Mouse (Mus musculus) erythroid progenitor cell, adult 5-6 weeks (primary cell): Measurements from ENCODE around the gene Npas3. TPM values are rescaled to one million over a fixed set of nuclear protein-coding genes. Genes with fewer than 3 reads are reported as not detected.

Experiments
- ATAC-seq: replicated peaks from 2 replicates; pipeline ENCODE4 v1.8.0; 2016; ENCODE audit warnings: moderate number of reproducible peaks, mild to moderate bottlenecking, moderate TSS enrichment, inconsistent platforms; ENCODE audit not compliant: poor library complexity, low FRiP score, severe bottlenecking
- total RNA-seq, 2 experiments: library from RNA; stranded (forward) in 1 of 2; stranded (reverse) in 1 of 2; fragments of 150-400 nt in 1 of 2; fragments of 186-747, 209-891 nt in 1 of 2; gene quantifications; 2 replicates each; pipeline versions ENCODE4 v1.2.3 to v1.2.4; 2015 to 2017; ENCODE audit warnings: low replicate concordance in 2 of 2

Gene Npas3
- total RNA-seq, 2 experiments from 2014 or later = not detected

DNA sequence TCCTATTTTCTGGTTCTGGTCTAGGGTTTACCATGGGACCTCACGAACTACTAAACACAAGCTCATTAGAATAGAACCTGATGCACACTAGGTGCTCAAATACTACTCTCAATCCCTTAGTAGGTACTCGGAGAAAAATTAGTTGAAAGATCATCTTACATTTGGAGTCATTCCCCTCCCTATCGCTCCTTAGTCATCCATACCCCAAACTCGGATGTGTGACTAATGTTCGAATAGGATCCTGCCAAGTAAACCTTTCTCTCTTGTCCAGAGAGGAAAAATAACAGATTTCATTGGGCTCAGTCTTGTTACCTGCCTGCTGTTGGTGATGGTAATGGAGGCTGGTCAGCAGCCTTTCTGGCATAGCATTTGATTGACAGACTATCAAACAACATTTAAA lies 117.3 kb downstream of the Npas3 start:
- no peak for ATAC-seq

DNA sequence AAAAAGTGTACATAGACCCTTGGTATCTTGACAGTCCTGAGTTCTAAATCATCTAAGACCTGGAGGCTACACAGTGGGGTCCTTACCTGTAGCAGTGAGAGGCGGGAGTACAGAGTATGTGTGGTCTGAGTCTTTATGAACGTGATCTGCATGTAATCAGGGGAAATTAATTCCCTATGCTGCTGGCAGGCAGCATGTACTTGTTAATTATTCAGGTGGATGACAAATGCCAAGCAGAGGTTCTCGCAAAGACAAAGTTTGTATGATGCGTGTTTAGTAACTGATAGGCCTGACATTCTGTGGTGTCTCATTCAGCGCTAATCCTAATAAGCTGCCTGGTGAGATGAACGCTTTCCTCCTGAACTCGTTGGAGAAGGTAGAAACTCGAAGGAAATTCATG lies 136.4 kb downstream of the Npas3 start:
- ATAC-seq = no peak

DNA sequence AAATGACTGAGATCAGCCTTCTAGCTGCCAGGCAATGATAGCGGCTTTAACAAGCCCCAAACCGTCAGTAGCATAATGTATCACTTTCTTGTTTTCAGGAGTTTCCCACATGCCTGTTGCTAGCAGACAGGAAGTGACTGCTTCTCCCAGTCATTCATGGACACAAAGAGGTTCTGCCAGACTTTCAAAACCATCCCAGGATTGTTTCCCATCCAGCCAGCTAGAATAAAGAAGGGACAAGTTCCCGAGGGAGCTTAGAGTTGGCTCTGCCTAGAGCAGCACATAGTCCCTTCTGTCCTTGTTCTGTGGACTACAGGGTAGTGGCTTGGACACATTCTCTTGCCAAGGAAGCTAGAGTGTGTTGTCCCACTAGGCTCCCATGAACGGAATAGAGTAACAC lies 157.4 kb downstream of the Npas3 start:
- no peak for ATAC-seq

DNA sequence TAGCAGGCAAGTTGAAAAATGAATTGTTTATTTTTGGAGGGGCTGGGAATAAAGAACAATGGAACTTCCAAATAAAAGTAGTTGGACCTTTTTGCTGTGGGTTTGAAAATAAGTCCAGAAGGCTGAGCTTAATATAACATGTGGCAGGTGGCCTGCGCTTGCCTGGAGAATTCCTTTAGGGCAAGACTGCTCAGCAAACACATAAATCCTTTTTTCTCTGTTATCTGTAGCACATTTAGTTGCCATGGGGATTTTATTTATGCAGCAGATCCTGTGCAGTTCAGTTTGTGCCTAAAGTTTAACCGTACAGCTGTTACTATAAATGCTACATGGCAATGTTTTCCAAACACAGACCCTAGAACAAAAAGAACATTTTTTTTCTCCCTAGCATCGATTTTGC lies 159.3 kb downstream of the Npas3 start:
- no peak for ATAC-seq

DNA sequence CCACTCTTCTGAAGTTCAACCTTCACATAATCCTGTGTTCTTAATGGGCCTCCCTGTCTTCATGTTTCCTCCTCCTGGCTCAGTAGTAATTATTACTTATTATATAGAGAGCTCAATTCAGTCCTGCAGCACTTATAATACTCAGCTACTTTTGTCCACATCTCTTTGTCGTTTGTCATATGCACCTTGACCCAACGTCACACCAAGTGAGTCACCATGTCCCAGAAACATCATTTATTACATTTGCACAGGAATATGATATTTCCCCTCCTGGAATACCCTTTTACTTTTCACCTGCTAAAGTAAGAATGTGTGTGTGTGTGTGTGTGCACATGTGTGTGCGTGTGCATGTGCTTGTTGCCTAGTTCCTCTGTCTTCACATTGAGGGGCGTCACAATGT lies 161.2 kb downstream of the Npas3 start:
- ATAC-seq = no peak

DNA sequence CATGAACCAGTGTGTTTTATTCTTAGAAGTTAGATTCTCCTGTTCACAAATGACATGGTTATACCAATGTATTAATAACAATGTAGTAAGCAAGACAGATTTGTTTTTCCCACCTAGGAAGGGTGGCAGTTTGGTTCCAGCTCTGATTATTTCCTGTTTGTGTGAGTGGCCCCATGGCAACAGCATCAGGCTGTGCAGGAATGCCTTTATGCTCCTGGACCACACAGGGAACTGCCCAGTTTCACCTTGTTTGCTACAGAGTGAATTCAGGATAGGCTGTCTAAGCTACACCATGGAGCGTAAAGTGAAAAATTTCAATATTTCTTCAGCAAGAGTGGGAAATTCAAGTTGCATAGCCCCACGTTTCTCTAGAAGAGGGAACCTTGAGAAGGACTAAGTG lies 162.2 kb downstream of the Npas3 start:
- ATAC-seq = no peak

DNA sequence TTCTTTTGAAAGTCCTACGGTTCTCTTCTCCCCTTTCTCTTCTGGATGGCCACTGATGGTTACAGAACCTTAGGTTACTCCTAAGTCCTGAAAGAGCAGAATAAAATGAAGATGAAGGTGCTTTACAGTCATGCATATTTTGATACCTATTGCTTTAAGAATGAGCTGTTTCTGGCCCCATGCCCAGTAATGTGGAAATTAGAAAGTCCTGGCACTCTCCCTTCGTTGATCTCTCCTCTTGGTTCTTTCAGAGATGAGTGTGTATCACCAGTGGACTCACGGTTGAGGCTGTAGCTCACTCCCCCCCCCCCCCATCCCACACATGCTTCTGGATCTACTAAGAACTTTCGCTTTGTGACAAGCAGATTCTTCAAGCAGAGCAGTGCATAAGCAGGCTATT lies 167.6 kb downstream of the Npas3 start:
- no peak for ATAC-seq

DNA sequence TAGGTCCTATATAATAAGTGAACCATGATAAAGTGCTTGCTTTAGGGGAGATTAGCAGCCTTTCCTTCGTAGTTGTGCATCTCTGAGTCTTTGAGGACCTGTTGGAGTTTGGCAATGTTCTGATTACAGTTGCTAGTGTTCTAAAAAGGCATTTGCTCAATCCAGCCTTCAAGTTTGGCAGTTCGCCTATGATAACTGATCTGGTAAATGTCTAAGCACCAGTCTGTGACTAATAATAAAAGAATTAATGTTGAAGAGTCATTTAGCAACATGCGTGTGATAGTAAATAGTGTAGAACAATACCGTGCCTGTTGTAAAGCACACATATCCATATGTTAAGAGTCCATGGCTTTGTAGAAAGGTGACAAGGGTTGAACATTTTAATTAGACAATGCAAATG lies 173.2 kb downstream of the Npas3 start:
- no peak for ATAC-seq

DNA sequence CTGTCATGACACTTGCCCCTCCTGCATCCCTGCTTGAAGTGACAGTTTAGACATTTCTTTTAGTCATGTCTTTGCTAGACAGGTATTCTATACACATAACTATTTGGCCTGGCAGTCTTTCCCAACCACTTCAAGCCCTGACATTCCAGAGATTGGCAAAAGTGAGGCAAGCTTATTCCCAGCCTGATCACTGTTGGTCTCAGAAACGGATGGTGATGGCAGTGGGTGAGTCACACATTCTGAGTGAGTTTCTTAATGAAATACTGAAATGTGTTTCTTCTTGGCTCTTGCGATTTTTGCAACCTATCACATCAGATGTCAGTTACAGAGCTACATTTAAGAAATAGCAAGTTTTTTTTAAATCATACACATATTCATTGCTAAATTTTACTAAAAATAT lies 175.2 kb downstream of the Npas3 start:
- ATAC-seq = no peak

DNA sequence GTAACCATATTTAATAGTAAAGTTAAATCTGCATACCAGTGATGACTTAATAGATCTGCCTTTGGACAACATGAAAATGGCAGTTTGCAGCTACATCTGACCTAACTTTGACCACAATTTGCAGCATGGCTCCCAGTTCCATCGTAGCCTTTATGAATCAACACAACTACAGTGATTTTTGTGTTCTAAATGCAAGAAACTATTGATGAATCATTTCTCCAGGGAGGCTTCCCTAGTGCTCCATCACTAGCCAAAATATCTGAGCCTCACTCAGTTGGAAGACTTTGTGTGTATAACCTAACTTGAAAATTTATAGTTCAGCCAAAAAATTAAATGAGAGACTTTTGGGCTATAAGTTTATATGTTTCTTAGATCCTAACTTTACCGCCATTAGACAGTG lies 177.5 kb downstream of the Npas3 start:
- no peak for ATAC-seq

DNA sequence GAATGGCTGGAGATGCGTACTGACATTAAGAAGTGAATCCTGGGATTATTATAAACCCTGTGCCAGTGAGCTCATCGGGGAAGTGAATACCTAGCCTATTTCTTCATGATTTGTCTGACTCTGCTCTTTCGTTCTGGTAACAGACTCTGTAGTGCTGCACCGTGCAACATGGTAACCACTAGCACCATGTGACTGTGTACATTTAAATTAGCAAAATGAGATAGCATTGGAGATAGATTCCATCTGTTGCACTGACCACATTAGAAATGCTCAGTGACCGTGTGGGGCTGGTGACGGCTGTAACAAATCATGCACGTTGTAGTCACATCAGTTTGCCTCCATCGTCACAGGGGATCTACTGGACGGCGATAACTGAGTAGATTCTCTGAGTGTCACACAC lies 178.7 kb downstream of the Npas3 start:
- no peak for ATAC-seq

DNA sequence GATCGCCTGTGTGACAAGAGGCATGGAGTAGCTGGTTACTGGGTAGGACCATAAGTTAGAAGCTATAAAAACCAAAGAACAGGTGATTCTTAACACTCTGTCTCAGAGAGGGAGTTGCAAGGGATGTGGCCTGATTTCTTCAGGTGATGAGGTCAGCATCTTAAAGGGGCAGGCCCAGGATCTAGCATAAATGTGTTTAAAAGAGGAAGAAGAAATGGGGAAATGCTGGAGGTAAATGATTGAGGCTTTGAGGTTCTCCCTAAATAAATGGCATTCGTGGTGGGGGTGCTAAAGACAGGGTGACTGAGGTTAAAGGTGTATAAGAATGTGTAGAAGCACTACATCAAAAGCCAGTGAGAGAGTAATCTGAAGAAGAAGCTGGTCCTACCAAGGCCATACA lies 193.6 kb downstream of the Npas3 start:
- ATAC-seq = no peak

DNA sequence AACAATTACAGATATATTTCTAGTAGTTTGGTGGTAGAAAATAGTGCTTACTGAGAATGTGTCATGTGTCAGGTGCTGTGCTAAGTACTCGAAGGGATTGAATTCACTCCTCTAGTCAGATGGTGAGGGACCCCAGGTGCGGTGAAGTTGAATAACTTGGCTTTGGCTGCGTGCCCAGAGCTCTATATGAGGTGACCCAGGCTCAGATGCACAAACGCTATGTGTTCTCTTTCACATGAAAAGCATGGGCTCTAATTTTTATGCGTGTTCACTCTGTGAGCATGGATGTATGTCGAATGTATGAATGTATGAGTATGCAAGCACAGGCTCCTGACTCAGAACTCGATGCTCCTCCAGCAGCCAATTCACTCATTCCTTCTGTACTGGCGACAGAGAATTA lies 199.0 kb downstream of the Npas3 start:
- no peak for ATAC-seq

DNA sequence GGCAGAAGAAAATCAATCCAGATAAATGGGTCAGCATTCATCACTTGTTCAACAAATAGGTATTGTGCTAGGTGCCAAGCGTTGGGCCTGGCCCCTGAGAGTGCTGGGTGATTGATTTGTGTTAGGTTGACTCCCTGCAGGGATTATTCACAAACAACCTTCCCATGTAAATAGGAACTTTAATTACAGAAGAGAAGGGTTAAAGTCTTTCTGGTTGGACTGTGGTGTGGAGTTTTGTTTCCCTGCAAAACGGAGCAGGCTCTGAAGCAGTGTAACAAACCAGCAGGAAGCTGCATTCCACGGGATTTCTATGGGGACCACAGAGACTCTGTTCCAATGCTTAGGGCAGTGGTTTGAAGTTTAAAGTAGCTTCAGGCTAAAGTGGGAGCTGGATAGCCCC lies 199.6 kb downstream of the Npas3 start:
- ATAC-seq = no peak

DNA sequence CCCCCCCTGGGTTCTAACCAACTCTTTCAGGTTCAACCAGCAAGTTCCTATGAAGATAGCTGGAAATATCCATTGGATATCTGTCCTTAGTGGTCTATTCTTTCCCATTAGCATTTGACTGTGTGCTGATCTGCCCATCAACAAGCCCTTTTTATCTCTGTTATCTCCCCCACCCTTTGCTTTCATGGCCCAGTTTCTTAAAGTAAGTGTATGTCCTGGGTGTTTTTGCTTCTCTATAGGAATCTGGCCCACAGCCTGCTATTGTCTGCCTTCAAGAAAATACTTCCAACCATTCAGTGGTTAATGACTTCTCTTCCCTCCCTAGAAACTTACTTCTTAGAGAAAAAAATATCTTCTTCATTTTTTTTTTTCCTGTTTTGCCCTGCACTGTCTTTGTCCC lies 219.1 kb downstream of the Npas3 start:
- ATAC-seq = no peak

DNA sequence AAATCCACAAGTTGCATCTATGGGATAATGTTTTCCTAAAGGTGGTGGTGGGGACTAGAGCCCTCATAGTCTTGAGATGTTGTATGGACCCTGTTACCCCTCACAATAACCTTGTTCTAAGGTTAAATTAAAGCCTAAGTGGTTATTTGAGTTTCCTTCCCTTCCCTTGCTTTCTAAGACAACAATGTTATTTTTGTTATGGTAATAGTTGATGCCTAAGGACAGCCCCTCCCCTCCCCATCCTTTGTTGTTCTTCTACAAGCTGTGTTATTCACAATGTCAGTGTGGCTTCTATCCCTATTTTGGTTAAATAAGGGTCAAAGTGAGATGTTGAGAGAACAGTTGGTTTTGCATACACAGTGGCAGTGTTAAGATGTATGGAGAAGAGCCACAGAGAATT lies 226.0 kb downstream of the Npas3 start:
- ATAC-seq = no peak

DNA sequence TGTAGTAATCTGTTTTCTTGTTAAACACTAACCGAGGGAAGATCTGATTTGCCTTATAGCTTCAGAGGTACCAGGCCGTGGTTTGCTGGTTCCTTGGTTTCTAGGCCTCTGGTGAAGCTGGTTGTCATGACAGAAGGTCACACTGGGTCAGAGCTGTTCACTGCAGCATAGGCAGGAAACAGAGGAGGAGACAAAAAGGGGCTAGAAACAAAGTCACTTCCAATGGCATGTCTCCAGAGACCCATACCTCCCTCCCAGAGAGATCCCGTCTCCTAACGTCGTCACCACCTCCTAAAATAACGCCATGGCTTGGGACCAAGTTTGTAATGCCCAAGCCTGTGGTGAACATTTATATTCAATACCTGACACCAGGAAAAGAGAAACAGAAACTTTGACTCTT lies 236.4 kb downstream of the Npas3 start:
- no peak for ATAC-seq

DNA sequence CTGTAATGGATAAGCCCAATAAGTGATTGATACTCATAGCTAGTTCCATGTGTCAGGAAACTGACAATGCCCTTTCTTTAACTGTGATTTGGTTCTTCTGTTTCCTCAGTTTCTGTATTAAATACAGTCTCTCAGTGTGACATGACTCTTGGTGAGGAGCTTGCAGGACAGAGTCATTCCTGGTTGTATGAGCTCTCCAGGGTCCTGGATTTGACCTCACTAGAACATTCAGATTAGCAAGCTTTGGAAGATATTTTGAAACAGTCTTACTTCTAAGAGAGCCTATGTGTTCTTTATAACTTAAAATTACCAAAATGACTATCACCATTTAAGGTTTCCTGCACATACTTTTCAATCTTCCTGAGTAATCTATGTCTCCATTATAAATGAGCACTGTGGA lies 247.9 kb downstream of the Npas3 start:
- ATAC-seq = no peak

DNA sequence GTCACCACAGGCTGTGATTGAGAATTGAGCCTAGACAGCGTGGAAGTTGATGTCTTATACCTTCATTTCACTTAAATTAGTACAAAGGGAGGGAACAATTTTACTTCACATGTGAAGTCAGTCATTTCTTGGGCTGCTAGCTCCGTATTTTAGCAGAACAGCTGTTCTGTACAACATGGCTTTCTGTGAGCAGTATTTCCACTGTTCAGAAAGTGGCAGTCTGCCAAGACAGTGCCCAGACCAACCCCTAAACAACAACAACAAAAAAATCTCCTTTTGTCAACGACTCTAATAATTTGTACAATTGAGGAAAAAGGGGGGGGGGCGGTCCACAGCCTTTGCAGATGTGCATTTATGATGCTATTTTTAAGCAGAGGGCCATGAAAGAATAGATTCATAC lies 266.4 kb downstream of the Npas3 start:
- ATAC-seq = no peak

DNA sequence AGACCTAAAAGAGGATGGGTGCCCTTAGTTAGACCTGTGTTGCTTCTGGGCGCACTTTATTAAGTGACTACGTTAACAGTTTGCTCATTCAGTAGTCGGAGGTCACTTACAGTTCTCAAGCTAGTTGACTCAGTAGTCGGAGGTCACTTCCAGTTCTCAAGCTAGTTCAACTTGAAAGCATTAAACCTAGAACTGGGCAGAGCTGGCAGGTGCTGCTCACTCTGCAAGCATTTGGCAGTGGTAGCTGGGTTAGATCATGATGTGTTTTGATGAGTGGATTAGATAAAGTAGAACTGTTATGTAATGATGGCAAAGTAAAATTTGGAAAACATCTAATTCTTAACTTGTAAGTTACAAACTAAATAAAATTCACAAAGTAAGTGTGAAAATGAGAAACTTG lies 271.1 kb downstream of the Npas3 start:
- no peak for ATAC-seq

DNA sequence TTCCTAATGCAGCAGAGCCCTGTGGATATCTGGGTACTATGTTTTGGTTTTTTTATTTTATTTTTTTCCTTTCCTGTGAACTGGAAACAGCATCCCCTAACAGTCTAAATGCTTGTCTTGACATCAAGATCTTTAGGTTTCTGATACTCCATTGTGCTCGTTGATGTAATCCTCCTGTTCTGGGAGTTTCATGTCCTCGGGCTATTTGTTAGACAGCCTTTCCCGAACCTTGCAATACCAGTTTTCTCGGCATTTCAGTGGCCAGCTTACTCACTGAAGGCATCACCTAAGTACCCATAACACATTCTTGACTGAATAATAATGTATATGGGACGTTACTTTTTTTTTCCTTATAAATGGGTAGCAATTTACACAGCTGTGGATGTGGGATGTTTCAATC lies 274.2 kb downstream of the Npas3 start:
- ATAC-seq = no peak

DNA sequence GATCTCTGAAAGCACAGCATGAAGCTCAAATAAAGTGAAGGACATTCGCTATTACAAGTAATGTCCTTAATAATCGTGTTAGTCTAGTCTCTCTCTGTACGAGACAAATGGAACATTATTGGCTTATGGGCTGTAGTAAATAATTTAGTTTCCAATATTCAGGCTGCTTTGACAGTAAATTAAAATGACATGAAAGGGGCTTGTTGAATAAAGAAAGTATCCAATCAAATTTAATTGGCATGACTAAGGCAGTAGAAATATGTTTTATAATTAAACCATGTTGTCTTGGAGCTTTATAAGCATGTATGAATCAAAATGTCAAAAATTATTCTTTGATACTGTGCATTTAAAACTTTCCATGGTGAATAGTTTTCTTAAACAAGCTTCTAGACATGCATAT lies 278.6 kb downstream of the Npas3 start:
- no peak for ATAC-seq

DNA sequence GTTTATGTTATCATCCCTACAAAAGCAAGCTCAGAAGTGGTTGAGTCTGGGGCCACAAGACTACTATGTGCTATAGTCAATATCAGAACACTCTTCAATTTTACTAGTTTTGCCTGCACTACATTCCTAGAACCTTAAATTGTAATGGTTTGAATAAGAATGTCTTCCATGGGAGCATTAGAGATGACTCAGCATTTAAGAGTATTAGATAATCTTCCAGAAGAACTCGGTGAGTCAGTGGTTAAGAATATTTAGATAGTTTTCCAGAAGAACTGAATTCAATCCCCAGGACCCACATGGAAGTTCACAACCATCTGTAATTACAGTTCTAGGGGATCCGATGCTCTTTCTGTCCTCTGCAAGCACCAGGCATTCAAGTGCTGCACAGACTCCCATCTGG lies 280.9 kb downstream of the Npas3 start:
- no peak for ATAC-seq
